Mouse (Mus musculus) limb, embryonic 11.5 days (tissue): ENCODE data around the gene Gm11565. TPM values are rescaled to one million over a fixed set of nuclear protein-coding genes. Genes with fewer than 3 reads are reported as not detected.

Experiments
- polyA plus RNA-seq: library from polyadenylated mRNA; unstranded; fragments of >200 nt; fragmentation: Nextera tagmentation; extraction: Ambion mirVana; gene quantifications from 2 replicates; pipeline ENCODE4 v1.2.1, GENCODE M21; 2014

Gene Gm11565
- polyA plus RNA-seq, 1 experiment from 2014 or later: not detected

Other genes with a start within 250 kb of the Gm11565 start
- not detected in 2 replicates for gene Krtap4-6, start 248.8 kb upstream of the Gm11565 start, polyA plus RNA-seq
- gene Gm14190, start 224.0 kb upstream of the Gm11565 start, polyA plus RNA-seq: not detected in 2 replicates
- not detected in 2 replicates for gene Gm14180, start 180.5 kb upstream of the Gm11565 start, polyA plus RNA-seq
- gene Gm11595, start 141.8 kb upstream of the Gm11565 start, polyA plus RNA-seq: not detected in 2 replicates
- not detected in 2 replicates for gene Krtap4-8, start 134.0 kb upstream of the Gm11565 start, polyA plus RNA-seq
- not detected in 2 replicates for gene Krtap4-9, start 129.6 kb upstream of the Gm11565 start, polyA plus RNA-seq
- gene Gm11596, start 121.3 kb upstream of the Gm11565 start, polyA plus RNA-seq: not detected in 2 replicates
- not detected in 2 replicates for gene Gm11569, start 115.8 kb upstream of the Gm11565 start, polyA plus RNA-seq
- gene Gm11554, start 110.3 kb upstream of the Gm11565 start, polyA plus RNA-seq: not detected in 2 replicates
- gene Krtap4-13, start 104.9 kb upstream of the Gm11565 start, polyA plus RNA-seq: not detected in 2 replicates
- gene Gm11564, start 99.1 kb upstream of the Gm11565 start, polyA plus RNA-seq: not detected in 2 replicates
- not detected in 2 replicates for gene 2300003K06Rik, start 76.7 kb upstream of the Gm11565 start, polyA plus RNA-seq
- gene Krtap4-16, start 63.1 kb upstream of the Gm11565 start, polyA plus RNA-seq: not detected in 2 replicates
- not detected in 2 replicates for gene Gm11568, start 56.8 kb upstream of the Gm11565 start, polyA plus RNA-seq
- gene Gm11559, start 50.3 kb upstream of the Gm11565 start, polyA plus RNA-seq: not detected in 2 replicates
- not detected in 2 replicates for gene Krtap9-1, start 41.4 kb upstream of the Gm11565 start, polyA plus RNA-seq
- not detected in 2 replicates for gene Gm11567, start 35.6 kb upstream of the Gm11565 start, polyA plus RNA-seq
- not detected in 2 replicates for gene Krtap31-1, start 6.8 kb upstream of the Gm11565 start, polyA plus RNA-seq
- not detected in 2 replicates for gene Krtap31-2, start 21.5 kb downstream of the Gm11565 start, polyA plus RNA-seq
- gene Krtap9-5, start 33.7 kb downstream of the Gm11565 start, polyA plus RNA-seq: not detected in 2 replicates
- not detected in 2 replicates for gene Krtap29-1, start 64.3 kb downstream of the Gm11565 start, polyA plus RNA-seq
- not detected in 2 replicates for gene Krtap16-1, start 71.8 kb downstream of the Gm11565 start, polyA plus RNA-seq
- 0.48 and 1.0 TPM in 2 replicates for gene Krtap17-1, start 79.2 kb downstream of the Gm11565 start, polyA plus RNA-seq
- gene Krt33a, start 101.5 kb downstream of the Gm11565 start, polyA plus RNA-seq: not detected in 2 replicates
- gene Krt33b, start 115.1 kb downstream of the Gm11565 start, polyA plus RNA-seq: 0.15 and 0.16 TPM in 2 replicates
- gene Krt34, start 126.8 kb downstream of the Gm11565 start, polyA plus RNA-seq: not detected in 2 replicates
- gene Krt31, start 135.8 kb downstream of the Gm11565 start, polyA plus RNA-seq: not detected in 2 replicates
- not detected in 2 replicates for gene Krt32, start 173.5 kb downstream of the Gm11565 start, polyA plus RNA-seq
- 0.11 TPM in 1 of 2 replicates, not detected in the other for gene Krt35, start 181.5 kb downstream of the Gm11565 start, polyA plus RNA-seq
- 0.08 and 0.11 TPM in 2 replicates for gene Krt36, start 190.9 kb downstream of the Gm11565 start, polyA plus RNA-seq
- not detected in 2 replicates for gene Krt13, start 206.8 kb downstream of the Gm11565 start, polyA plus RNA-seq
- gene Krt15, start 221.2 kb downstream of the Gm11565 start, polyA plus RNA-seq: 3.4 and 6.7 TPM in 2 replicates
- gene Krt19, start 233.9 kb downstream of the Gm11565 start, polyA plus RNA-seq: 6.4 and 8.0 TPM in 2 replicates